Mouse (Mus musculus): ENCODE measurements around the gene Aqp2. TPM values are rescaled to one million over a fixed set of nuclear protein-coding genes. Genes with fewer than 3 reads are reported as not detected.

Gene Aqp2
- polyA plus RNA-seq, 1 experiment from 2014 or later, result not detected

- H3K27me3 ChIP-seq (ENCODE audit: control insufficient read depth, insufficient read depth, low read length), result peaks cover 60% of the 10 kb centered on the region
- H3K9ac ChIP-seq (ENCODE audit: low read length), result no peak overlapping the region; the same call in 1 of the 2 replicates
- no peaks in the 10 kb centered on the region for H3K9me3 ChIP-seq (ENCODE audit: control insufficient read depth, low read length)
- under 1% methylated on average over 24 of the region's 24 CpGs for WGBS
- H3K36me3 ChIP-seq (ENCODE audit: control insufficient read depth, insufficient read depth, low read length), result no peaks in the 10 kb centered on the region
- ATAC-seq (replicated peaks; ENCODE audit: low FRiP score) (peak; percentile 51; the same call in 1 of the 2 replicates), DNase-seq (ENCODE audit: low spot score) (peak; percentile 68)
- H3K27ac ChIP-seq (ENCODE audit: low read depth, low read length), result no peak overlapping the region
- H3K4me2 ChIP-seq (ENCODE audit: low read depth, low read length, severe bottlenecking), result peak overlapping the region; percentile 53
- H3K4me3 ChIP-seq (ENCODE audit: low read depth, low read length), result 0 out of 2 replicates have a peak overlapping the region, but pooled peaks have one; percentile 3
- H3K4me1 ChIP-seq (replicated peaks; ENCODE audit: control insufficient read depth, insufficient read depth, low read length), result peaks cover 12% of the 10 kb centered on the region
Observed at GRCm38 (mm10) chr15:99584407-99585202, 5.8 kb downstream of the Aqp2 start.

GRCm38 (mm10) chr15:99585741-99586140, 6.9 kb downstream of the Aqp2 start:
- ATAC-seq (replicated peaks; ENCODE audit: low FRiP score) (no peak), DNase-seq (ENCODE audit: low spot score) (no peak)
- Histone ChIP-seq H3K9ac (ENCODE audit: low read length) (no peak overlapping the region), H3K9me3 (ENCODE audit: control insufficient read depth, low read length) (no peaks in the 10 kb centered on the region), H3K4me2 (ENCODE audit: low read depth, low read length, severe bottlenecking) (no peak overlapping the region), H3K36me3 (ENCODE audit: control insufficient read depth, insufficient read depth, low read length) (no peaks in the 10 kb centered on the region), H3K4me1 (replicated peaks; ENCODE audit: control insufficient read depth, insufficient read depth, low read length) (peaks cover 18% of the 10 kb centered on the region), H3K4me3 (ENCODE audit: low read depth, low read length) (no peak overlapping the region), H3K27ac (ENCODE audit: low read depth, low read length) (no peak overlapping the region), H3K27me3 (ENCODE audit: control insufficient read depth, insufficient read depth, low read length) (peaks cover 71% of the 10 kb centered on the region)
- WGBS, result 67% methylated on average over 6 of the region's 6 CpGs

GRCm38 (mm10) chr15:99586525-99586924, 7.7 kb downstream of the Aqp2 start:
- Histone ChIP-seq H3K9me3 (ENCODE audit: control insufficient read depth, low read length) (no peaks in the 10 kb centered on the region), H3K27me3 (ENCODE audit: control insufficient read depth, insufficient read depth, low read length) (peaks cover 79% of the 10 kb centered on the region), H3K4me2 (ENCODE audit: low read depth, low read length, severe bottlenecking) (no peak overlapping the region), H3K36me3 (ENCODE audit: control insufficient read depth, insufficient read depth, low read length) (no peaks in the 10 kb centered on the region), H3K4me1 (replicated peaks; ENCODE audit: control insufficient read depth, insufficient read depth, low read length) (peaks cover 19% of the 10 kb centered on the region), H3K9ac (ENCODE audit: low read length) (no peak overlapping the region), H3K27ac (ENCODE audit: low read depth, low read length) (no peak overlapping the region), H3K4me3 (ENCODE audit: low read depth, low read length) (no peak overlapping the region)
- 75% methylated on average over 3 of the region's 3 CpGs for WGBS
- ATAC-seq (replicated peaks; ENCODE audit: low FRiP score) (no peak), DNase-seq (ENCODE audit: low spot score) (no peak)

- WGBS, result under 1% methylated on average over 9 of the region's 9 CpGs
- no peak overlapping the region for H3K4me3 ChIP-seq (ENCODE audit: low read depth, low read length)
Observed at GRCm38 (mm10) chr15:99589237-99589636, 10.4 kb downstream of the Aqp2 start.

GRCm38 (mm10) chr15:99589704-99590103, 10.8 kb downstream of the Aqp2 start:
- ATAC-seq (replicated peaks; ENCODE audit: low FRiP score), result no peak
- 13% methylated on average over 7 of the region's 7 CpGs for WGBS
- Histone ChIP-seq H3K4me2 (ENCODE audit: low read depth, low read length, severe bottlenecking) (no peak overlapping the region), H3K4me1 (replicated peaks; ENCODE audit: control insufficient read depth, insufficient read depth, low read length) (peaks cover 10% of the 10 kb centered on the region), H3K27ac (ENCODE audit: low read depth, low read length) (no peak overlapping the region), H3K27me3 (ENCODE audit: control insufficient read depth, insufficient read depth, low read length) (peaks cover 81% of the 10 kb centered on the region), H3K4me3 (ENCODE audit: low read depth, low read length) (no peak overlapping the region), H3K9ac (ENCODE audit: low read length) (no peak overlapping the region), H3K9me3 (ENCODE audit: control insufficient read depth, low read length) (no peaks in the 10 kb centered on the region), H3K36me3 (ENCODE audit: control insufficient read depth, insufficient read depth, low read length) (no peaks in the 10 kb centered on the region)
- DNase-seq (ENCODE audit: low spot score), result no peak

More at GRCm38 (mm10) chr15:99589237-99589636, 10.4 kb downstream of the Aqp2 start:
- Histone ChIP-seq H3K9ac (ENCODE audit: low read length) (no peak overlapping the region), H3K27ac (ENCODE audit: low read depth, low read length) (no peak overlapping the region), H3K36me3 (ENCODE audit: control insufficient read depth, insufficient read depth, low read length) (no peaks in the 10 kb centered on the region), H3K27me3 (ENCODE audit: control insufficient read depth, insufficient read depth, low read length) (peaks cover 83% of the 10 kb centered on the region), H3K4me2 (ENCODE audit: low read depth, low read length, severe bottlenecking) (no peak overlapping the region), H3K4me1 (replicated peaks; ENCODE audit: control insufficient read depth, insufficient read depth, low read length) (peaks cover 12% of the 10 kb centered on the region), H3K9me3 (ENCODE audit: control insufficient read depth, low read length) (no peaks in the 10 kb centered on the region)
- no peak for ATAC-seq (replicated peaks; ENCODE audit: low FRiP score)
- no peak for DNase-seq (ENCODE audit: low spot score)

- DNase-seq (ENCODE audit: low spot score) (no peak), ATAC-seq (replicated peaks; ENCODE audit: low FRiP score) (no peak; the same call in 1 of the 2 replicates)
- Histone ChIP-seq H3K4me2 (ENCODE audit: low read depth, low read length, severe bottlenecking) (peak within 1 kb of the TSS; percentile 46), H3K27ac (ENCODE audit: low read depth, low read length) (no peak within 1 kb of the TSS), H3K27me3 (ENCODE audit: control insufficient read depth, insufficient read depth, low read length) (peaks cover 73% of the 10 kb centered on the region), H3K4me1 (replicated peaks; ENCODE audit: control insufficient read depth, insufficient read depth, low read length) (0 out of 2 replicates have a peak, but pooled peaks cover 6% of the 10 kb centered on the region), H3K9me3 (ENCODE audit: control insufficient read depth, low read length) (no peaks in the 10 kb centered on the region), H3K36me3 (ENCODE audit: control insufficient read depth, insufficient read depth, low read length) (no peaks in the 10 kb centered on the region), H3K4me3 (ENCODE audit: low read depth, low read length) (peak within 1 kb of the TSS; percentile 36), H3K9ac (ENCODE audit: low read length) (no peak within 1 kb of the TSS)
- 1% methylated on average over 74 of the region's 83 CpGs for WGBS
Observed at GRCm38 (mm10) chr15:99590429-99591084, 11.7 kb downstream of the Aqp2 start, which contains the start of gene Aqp5. Gene Aqp5, plus strand, starts transcription at chr15:99590782.

GRCm38 (mm10) chr15:99592177-99592576, 13.3 kb downstream of the Aqp2 start:
- 71% methylated on average over 8 of the region's 8 CpGs for WGBS
- Histone ChIP-seq H3K4me2 (ENCODE audit: low read depth, low read length, severe bottlenecking) (no peak overlapping the region), H3K27ac (ENCODE audit: low read depth, low read length) (no peak overlapping the region), H3K4me1 (replicated peaks; ENCODE audit: control insufficient read depth, insufficient read depth, low read length) (0 out of 2 replicates have a peak, but pooled peaks cover 9% of the 10 kb centered on the region), H3K9ac (ENCODE audit: low read length) (no peak overlapping the region), H3K4me3 (ENCODE audit: low read depth, low read length) (no peak overlapping the region), H3K9me3 (ENCODE audit: control insufficient read depth, low read length) (no peaks in the 10 kb centered on the region), H3K36me3 (ENCODE audit: control insufficient read depth, insufficient read depth, low read length) (no peaks in the 10 kb centered on the region), H3K27me3 (ENCODE audit: control insufficient read depth, insufficient read depth, low read length) (peaks cover 64% of the 10 kb centered on the region)
- DNase-seq (ENCODE audit: low spot score) (no peak), ATAC-seq (replicated peaks; ENCODE audit: low FRiP score) (no peak)

- H3K9me3 ChIP-seq (ENCODE audit: control insufficient read depth, low read length), result no peaks in the 10 kb centered on the region
- H3K27ac ChIP-seq (ENCODE audit: low read depth, low read length), result no peak overlapping the region
- WGBS, result 82% methylated on average over 5 of the region's 5 CpGs
- no peaks in the 10 kb centered on the region for H3K36me3 ChIP-seq (ENCODE audit: control insufficient read depth, insufficient read depth, low read length)
- H3K9ac ChIP-seq (ENCODE audit: low read length), result no peak overlapping the region
- H3K4me3 ChIP-seq (ENCODE audit: low read depth, low read length), result no peak overlapping the region
- peaks cover 62% of the 10 kb centered on the region for H3K27me3 ChIP-seq (ENCODE audit: control insufficient read depth, insufficient read depth, low read length)
- DNase-seq (ENCODE audit: low spot score) (no peak), ATAC-seq (replicated peaks; ENCODE audit: low FRiP score) (no peak)
- H3K4me1 ChIP-seq (replicated peaks; ENCODE audit: control insufficient read depth, insufficient read depth, low read length), result 0 out of 2 replicates have a peak, but pooled peaks cover 9% of the 10 kb centered on the region
- H3K4me2 ChIP-seq (ENCODE audit: low read depth, low read length, severe bottlenecking), result no peak overlapping the region
Observed at GRCm38 (mm10) chr15:99592877-99593276, 14.0 kb downstream of the Aqp2 start.
